Mouse (Mus musculus) layer of hippocampus, adult 9-10 months (tissue): Measurements from ENCODE around the gene Pla2g12b.
"Not testable (repeated sequence)": the region's sequence is repeated elsewhere in the genome, so short reads cannot be mapped to it uniquely, and the experiment has no call there.

Source experiments
- DNase-seq: peaks from one replicate; pipeline ENCODE4 v3.0.0; 2022; ENCODE audit warnings: low spot score

The Pla2g12b gene

GRCm38 (mm10) chr10:59402899-59403792 lies at the start of gene Pla2g12b:
Pla2g12b (plus strand) TSS chr10:59403660.
- DNase-seq = no peak

- no peak for DNase-seq
Observed at GRCm38 (mm10) chr10:59354120-59354519, 49.3 kb upstream of the Pla2g12b start.

- no peak for DNase-seq
Observed at GRCm38 (mm10) chr10:59355020-59355419, 48.4 kb upstream of the Pla2g12b start.

- DNase-seq = no peak
Observed at GRCm38 (mm10) chr10:59358744-59359143, 44.7 kb upstream of the Pla2g12b start.

GRCm38 (mm10) chr10:59363208-59363607 lies 40.3 kb upstream of the Pla2g12b start:
- DNase-seq = no peak

GRCm38 (mm10) chr10:59364551-59364950 lies 38.9 kb upstream of the Pla2g12b start:
- no peak for DNase-seq

GRCm38 (mm10) chr10:59365804-59366589 lies 37.5 kb upstream of the Pla2g12b start:
- DNase-seq = no peak

GRCm38 (mm10) chr10:59366746-59367145 lies 36.7 kb upstream of the Pla2g12b start:
- no peak for DNase-seq

- no peak for DNase-seq
Observed at GRCm38 (mm10) chr10:59367206-59367605, 36.3 kb upstream of the Pla2g12b start.

- no peak for DNase-seq
Observed at GRCm38 (mm10) chr10:59368729-59369128, 34.7 kb upstream of the Pla2g12b start.

- DNase-seq = no peak
Observed at GRCm38 (mm10) chr10:59369426-59369825, 34.0 kb upstream of the Pla2g12b start.

- no peak for DNase-seq
Observed at GRCm38 (mm10) chr10:59377906-59378305, 25.6 kb upstream of the Pla2g12b start.

- DNase-seq = no peak
Observed at GRCm38 (mm10) chr10:59378728-59379127, 24.7 kb upstream of the Pla2g12b start.

- DNase-seq = no peak
Observed at GRCm38 (mm10) chr10:59379927-59380326, 23.5 kb upstream of the Pla2g12b start.

- DNase-seq = no peak
Observed at GRCm38 (mm10) chr10:59380411-59380821, 23.0 kb upstream of the Pla2g12b start.

GRCm38 (mm10) chr10:59381563-59381962 lies 21.9 kb upstream of the Pla2g12b start:
- DNase-seq = not testable (repeated sequence)

- peak; percentile 41 for DNase-seq
Observed at GRCm38 (mm10) chr10:59386951-59387350, 16.5 kb upstream of the Pla2g12b start.

- DNase-seq = no peak
Observed at GRCm38 (mm10) chr10:59389652-59390051, 13.8 kb upstream of the Pla2g12b start.

GRCm38 (mm10) chr10:59391907-59392306 lies 11.6 kb upstream of the Pla2g12b start:
- DNase-seq = no peak

GRCm38 (mm10) chr10:59395461-59395860 lies 8.0 kb upstream of the Pla2g12b start, which contains the start of gene Gm10273:
Gm10273 (plus strand) TSS chr10:59395632.
- DNase-seq = not testable (repeated sequence)

GRCm38 (mm10) chr10:59403793-59404149 lies 311 bp downstream of the Pla2g12b start:
- no peak for DNase-seq

- DNase-seq = no peak
Observed at GRCm38 (mm10) chr10:59408499-59408898, 5.0 kb downstream of the Pla2g12b start.

GRCm38 (mm10) chr10:59410264-59410663 lies 6.8 kb downstream of the Pla2g12b start:
- DNase-seq = no peak
